Mouse (Mus musculus) adrenal gland (tissue): Measurements from ENCODE around the gene Gstt3.

Experiments used
- intact Hi-C: fragments of 180-260 bp; cut with DNase I; formaldehyde crosslinking; loops from one replicate; pipeline ENCODE4 v1.15.1; 2025
- long read RNA-seq, 2 experiments: library from polyadenylated mRNA; unstranded; transcript quantifications; one replicate each; pipeline ENCODE4 v2.0.0; 2020; ENCODE audit warnings: borderline replicate concordance in 1 of 2; ENCODE audit not compliant: insufficient replicate concordance in 1 of 2

The Gstt3 gene
- long read RNA-seq, experiment 1, transcript Gstt3-201 (5 exons, 1,880 nt), result major isoform, 20 of 22 reads
- long read RNA-seq, experiment 1, partial matches to known transcripts, result 0 of 22 reads
- long read RNA-seq, experiment 1, other reads (novel, unspliced or antisense), result 2 of 22 reads
- long read RNA-seq, experiment 2, transcript Gstt3-201 (5 exons, 1,880 nt), result major isoform, 45 of 45 reads
- long read RNA-seq, experiment 2, partial matches to known transcripts, result 0 of 45 reads
- long read RNA-seq, experiment 2, other reads (novel, unspliced or antisense), result 0 of 45 reads

GRCm38 (mm10) chr10:75780769-75781578 is at the start of gene Gstt3, which contains the start of gene Gm20441:
Gene Gstt3, minus strand, starts transcription at chr10:75781414.
Gene Gm20441, minus strand, starts transcription at chr10:75780954.
- intact Hi-C loops, result no loop called here

- intact Hi-C loops, result loop anchor here (5.0 kb wide), 2 partner anchors 53 to 83 kb away; no protein-coding TSS in a partner anchor
Measured at GRCm38 (mm10) chr10:75830275-75830670, 49.1 kb upstream of the Gstt3 start.

- intact Hi-C loops, result loop anchor here (5.0 kb wide), 2 partner anchors 52 to 82 kb away; no protein-coding TSS in a partner anchor
Measured at GRCm38 (mm10) chr10:75829529-75830274, 48.5 kb upstream of the Gstt3 start.

- intact Hi-C loops, result no loop called here
Measured at GRCm38 (mm10) chr10:75828500-75828931, 47.3 kb upstream of the Gstt3 start.

GRCm38 (mm10) chr10:75827668-75828360 is 46.6 kb upstream of the Gstt3 start:
- intact Hi-C loops, result no loop called here

GRCm38 (mm10) chr10:75824530-75824929 is 43.3 kb upstream of the Gstt3 start:
- intact Hi-C loops, result no loop called here

GRCm38 (mm10) chr10:75823782-75824181 is 42.6 kb upstream of the Gstt3 start:
- intact Hi-C loops, result no loop called here

- intact Hi-C loops, result no loop called here
Measured at GRCm38 (mm10) chr10:75822443-75822842, 41.2 kb upstream of the Gstt3 start, which contains the start of gene Gstt4. Gene Gstt4, minus strand, starts transcription at chr10:75822543.

GRCm38 (mm10) chr10:75819882-75820281 is 38.7 kb upstream of the Gstt3 start:
- intact Hi-C loops, result no loop called here

GRCm38 (mm10) chr10:75818641-75819040 is 37.4 kb upstream of the Gstt3 start:
- intact Hi-C loops, result no loop called here

GRCm38 (mm10) chr10:75804217-75804616 is 23.0 kb upstream of the Gstt3 start:
- intact Hi-C loops, result no loop called here

- intact Hi-C loops, result no loop called here
Measured at GRCm38 (mm10) chr10:75798176-75798696, 17.0 kb upstream of the Gstt3 start, which contains the start of gene Gstt1. Gene Gstt1, minus strand, starts transcription at chr10:75798584.

GRCm38 (mm10) chr10:75797619-75798175 is 16.5 kb upstream of the Gstt3 start:
- intact Hi-C loops, result no loop called here

GRCm38 (mm10) chr10:75796731-75797516 is 15.7 kb upstream of the Gstt3 start:
- intact Hi-C loops, result no loop called here

- intact Hi-C loops, result no loop called here
Measured at GRCm38 (mm10) chr10:75794880-75795279, 13.7 kb upstream of the Gstt3 start.

- intact Hi-C loops, result no loop called here
Measured at GRCm38 (mm10) chr10:75790773-75791172, 9.6 kb upstream of the Gstt3 start.

- intact Hi-C loops, result no loop called here
Measured at GRCm38 (mm10) chr10:75789841-75790240, 8.6 kb upstream of the Gstt3 start.

GRCm38 (mm10) chr10:75789081-75789735 is 8.0 kb upstream of the Gstt3 start:
- intact Hi-C loops, result no loop called here

- intact Hi-C loops, result no loop called here
Measured at GRCm38 (mm10) chr10:75788277-75788676, 7.1 kb upstream of the Gstt3 start.
